Mouse (Mus musculus) cerebellum, adult 2 months (tissue): Measurements from ENCODE around the gene Usp22. TPM values are rescaled to one million over a fixed set of nuclear protein-coding genes. Genes with fewer than 3 reads are reported as not detected.

Experiments
- DNase-seq, 2 experiments: peaks; one replicate each; pipeline ENCODE4 v3.0.0; 2021
- H3K27ac ChIP-seq: fragments of 200-500 bp; 2 replicates; pipeline ENCODE4 v1.5.1; 2012; ENCODE audit warnings: low read length, control low read depth, inconsistent platforms; ENCODE audit not compliant: insufficient read depth
- H3K27me3 ChIP-seq: fragments of 200-500 bp; 2 replicates; pipeline ENCODE4 v1.6.1; 2012; ENCODE audit warnings: inconsistent platforms, mild to moderate bottlenecking, low read length, moderate library complexity; ENCODE audit not compliant: control insufficient read depth, insufficient read depth
- H3K4me1 ChIP-seq: fragments of 200-500 bp; 2 replicates; pipeline ENCODE4 v1.6.1; 2011; ENCODE audit warnings: low read length; ENCODE audit not compliant: control insufficient read depth, insufficient read depth
- H3K4me3 ChIP-seq: fragments of 200-500 bp; replicated peaks from 2 replicates; pipeline ENCODE3; 2011; ENCODE audit warnings: mild to moderate bottlenecking, low read depth, low read length, control low read depth; ENCODE audit not compliant: insufficient read depth
- CTCF ChIP-seq: fragments of 200-500 bp; IDR thresholded peaks from 2 replicates; pipeline ENCODE4 v1.5.1; 2011; ENCODE audit warnings: low read depth, mild to moderate bottlenecking, control low read depth, low read length, moderate library complexity, borderline replicate concordance; ENCODE audit not compliant: insufficient read depth
- POLR2A ChIP-seq: fragments of 200-500 bp; IDR thresholded peaks from 2 replicates; pipeline ENCODE4 v1.6.1; 2011; ENCODE audit warnings: low read length, control low read depth, borderline replicate concordance; ENCODE audit not compliant: insufficient read depth
- WGBS: fragments of 180-500 bp; shearing (Covaris S2); methylation state at CpG from one replicate; pipeline ENCODE4 v1.1.7; 2018; 5-methylcytosine and 5-hydroxymethylcytosine counted together
- polyA plus RNA-seq: library from polyadenylated mRNA; depleted of rRNA; stranded (reverse); fragments of >200 nt; gene quantifications from 2 replicates; pipeline ENCODE4 v1.2.3, GENCODE M21; 2012; rRNA removed

The Usp22 gene
- 142 and 148 TPM in 2 replicates for polyA plus RNA-seq

DNA sequence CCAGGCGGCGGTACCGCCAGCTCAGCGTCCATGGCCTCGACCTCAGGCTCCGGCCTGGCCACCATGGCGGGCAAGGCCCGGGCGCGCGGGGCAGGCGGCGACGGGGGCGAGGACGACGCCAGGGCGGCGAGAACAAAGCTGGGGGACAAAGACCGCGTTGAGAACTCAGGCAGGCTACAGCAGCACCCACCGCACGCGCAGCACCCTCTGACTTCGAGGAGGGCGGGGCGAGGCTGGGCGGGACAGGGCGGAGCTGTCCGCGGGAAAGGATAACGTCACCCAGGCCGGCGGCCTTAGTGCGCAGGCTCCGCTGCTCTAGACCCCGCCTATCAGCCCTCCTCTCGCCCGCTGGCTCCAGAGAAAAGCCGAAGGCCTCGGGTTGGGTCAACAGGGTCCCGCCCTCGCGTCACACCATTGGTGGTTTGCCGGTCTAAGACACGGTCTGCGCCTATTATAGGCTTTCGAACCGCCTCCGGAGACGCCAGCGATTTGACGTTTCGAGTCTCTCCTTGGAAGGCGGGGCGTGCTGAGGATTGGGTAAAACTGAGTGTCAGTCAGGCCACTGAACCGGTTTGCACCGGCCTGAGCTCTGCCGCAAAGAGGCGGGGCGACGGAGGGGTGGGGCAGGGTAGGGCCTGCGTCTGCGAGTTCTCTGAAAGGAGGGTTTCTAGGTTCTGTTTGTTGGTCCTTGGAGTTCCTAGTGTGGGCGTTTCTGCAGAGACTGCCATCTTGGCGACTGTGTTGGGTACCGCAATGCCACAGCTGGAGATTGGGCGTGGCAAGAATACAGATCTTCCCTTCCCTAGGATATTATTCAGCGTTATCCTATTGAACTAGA is at the start of gene Usp22:
Gene Usp22, minus strand, starts transcription at position 235 of the 838 bp plus-strand sequence.
- DNase-seq = peak; percentile 99 to 100
- peaks cover 3% of the 10 kb centered on the region; the same call in 1 of the 2 replicates for H3K4me1 ChIP-seq

DNA sequence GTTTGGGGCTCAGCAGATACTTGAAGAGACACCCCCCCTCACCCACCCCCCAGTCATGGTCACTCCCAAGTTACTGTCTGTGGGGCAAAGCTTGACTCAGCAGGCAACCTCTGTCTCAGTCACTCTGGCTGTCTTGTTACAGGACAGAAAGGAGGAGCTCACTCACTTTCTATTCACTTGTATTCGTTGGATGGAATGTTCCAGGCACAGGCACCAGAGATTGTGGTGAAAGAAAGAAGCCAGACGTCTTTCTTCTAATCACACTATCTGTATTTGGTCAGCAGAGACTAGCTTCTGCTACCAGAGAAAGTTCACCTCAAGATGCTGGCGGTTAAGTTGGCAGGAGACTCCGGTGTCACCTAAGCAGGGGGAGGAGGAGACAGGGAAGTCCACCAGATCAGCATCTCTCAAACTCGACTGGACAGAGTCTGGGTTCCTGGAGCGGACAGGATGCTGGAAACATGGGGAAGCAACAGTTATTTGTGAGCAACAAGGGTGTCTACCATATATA is 49.4 kb upstream of the Usp22 start:
- no peaks in the 10 kb centered on the region for H3K27me3 ChIP-seq
- peaks cover 44% of the 10 kb centered on the region for H3K4me1 ChIP-seq
- no peak overlapping the region for H3K4me3 ChIP-seq
- WGBS = 85% methylated on average over 6 of the region's 6 CpGs
- TF ChIP-seq POLR2A (no peak), CTCF (no peak)
- H3K27ac ChIP-seq = peak overlapping the region; percentile 94; the same call in 1 of the 2 replicates
- no peak for DNase-seq

More for the DNA sequence above, at the start of gene Usp22:
- Histone ChIP-seq H3K27me3 (no peaks in the 10 kb centered on the region), H3K27ac (peak within 1 kb of the TSS; percentile 88), H3K4me3 (peak within 1 kb of the TSS; percentile 86)
- TF ChIP-seq CTCF = no peak
- peak; percentile 96 for TF ChIP-seq POLR2A
- WGBS = under 1% methylated on average over 69 of the region's 69 CpGs

DNA sequence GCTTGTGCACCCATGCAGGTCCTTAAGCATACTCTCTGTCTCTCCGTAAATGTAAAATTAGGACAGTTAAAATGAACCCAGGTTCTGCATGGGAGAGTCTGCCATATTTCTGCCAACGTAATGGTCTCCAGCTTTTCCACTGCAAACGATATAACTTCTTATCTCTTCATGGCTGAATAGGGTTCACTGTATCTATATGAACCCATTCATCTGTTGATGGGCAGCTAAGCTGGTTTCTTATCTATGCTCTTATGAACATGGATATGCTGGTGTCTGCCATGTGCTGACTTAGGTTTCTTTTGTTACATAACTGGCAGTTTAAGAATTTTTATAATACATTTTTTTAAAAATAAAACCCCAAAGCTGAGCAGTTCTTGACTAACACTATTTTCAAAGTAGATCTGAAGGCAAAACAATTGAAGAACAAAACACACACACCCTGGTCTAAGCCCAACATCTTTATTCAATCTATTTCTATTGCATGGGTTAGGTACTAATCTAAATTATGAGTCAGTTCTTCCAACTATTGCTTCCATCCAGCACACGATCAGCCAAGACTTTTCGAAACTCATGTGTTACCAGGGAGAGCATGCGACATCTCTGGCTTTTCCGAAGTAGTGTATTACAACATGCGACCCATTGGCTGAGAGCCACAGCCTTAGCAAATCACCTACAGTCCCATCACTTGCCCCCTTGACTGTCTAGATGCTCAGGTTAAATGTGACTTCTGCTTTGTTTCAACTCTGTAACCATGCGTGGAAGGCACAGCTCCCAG is 48.3 kb upstream of the Usp22 start:
- DNase-seq = no peak
- Histone ChIP-seq H3K4me1 (peaks cover 38% of the 10 kb centered on the region), H3K4me3 (no peak overlapping the region), H3K27ac (no peak overlapping the region; the same call in 1 of the 2 replicates), H3K27me3 (no peaks in the 10 kb centered on the region)
- whole genome bisulfite sequencing = 93% methylated on average over 9 of the region's 9 CpGs
- TF ChIP-seq POLR2A (no peak), CTCF (no peak)

DNA sequence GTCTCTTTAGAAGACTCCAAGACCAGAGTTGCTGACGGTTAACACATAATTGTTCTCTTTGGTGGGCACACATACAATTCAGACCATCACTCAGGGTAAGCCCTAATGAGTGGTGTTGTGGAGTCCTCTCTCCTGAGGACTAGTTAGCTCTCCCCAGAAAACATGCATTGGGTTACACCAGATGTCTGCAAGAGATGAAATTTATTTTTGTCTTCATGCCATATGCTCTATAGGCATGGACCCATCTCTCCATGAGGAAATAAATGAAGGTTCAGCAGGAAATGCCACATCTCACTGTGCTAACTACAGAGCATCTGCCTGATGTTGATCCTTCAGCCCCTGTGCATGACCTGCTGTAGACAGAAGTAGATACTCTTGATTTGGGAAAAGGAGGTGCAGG is 47.2 kb upstream of the Usp22 start:
- no peak for DNase-seq
- Histone ChIP-seq H3K4me3 (no peak overlapping the region), H3K27me3 (no peaks in the 10 kb centered on the region), H3K4me1 (peaks cover 30% of the 10 kb centered on the region), H3K27ac (no peak overlapping the region)
- TF ChIP-seq CTCF (no peak), POLR2A (no peak)
- 82% methylated on average over 1 of the region's 1 CpGs for WGBS

DNA sequence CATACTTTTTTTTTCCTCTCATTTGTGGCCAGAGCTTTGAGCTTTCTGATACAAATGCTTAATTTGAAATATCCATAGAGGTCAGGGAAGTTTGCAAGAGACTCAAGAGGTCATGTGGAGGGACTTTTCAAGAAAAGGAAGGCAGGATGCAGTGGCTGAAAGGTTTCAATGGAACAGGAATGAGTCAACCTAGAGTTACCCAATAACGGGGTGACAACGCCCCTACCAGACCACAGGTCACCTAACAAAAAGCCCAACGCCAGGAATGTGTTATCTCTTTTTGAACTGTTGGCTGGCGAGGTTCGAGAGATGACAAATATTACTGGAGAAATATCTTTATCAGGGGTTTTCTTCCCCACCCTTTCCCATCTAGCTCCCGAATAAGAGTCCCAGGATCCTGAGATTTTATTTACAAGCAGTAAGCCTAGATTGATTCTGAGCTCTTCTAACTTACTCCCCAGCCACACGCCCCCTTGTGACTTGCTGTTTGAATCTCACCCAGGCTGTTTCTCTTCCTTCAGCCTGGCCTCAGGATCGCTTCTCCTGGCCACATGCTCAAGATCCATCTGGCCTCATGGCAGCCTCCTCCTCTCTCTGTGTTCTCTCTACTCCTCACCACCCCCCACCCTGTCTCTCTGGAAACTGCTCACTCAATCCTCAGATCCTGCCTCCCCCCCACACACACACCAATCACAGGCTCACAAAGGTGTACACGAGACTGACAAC is 45.5 kb upstream of the Usp22 start:
- WGBS = 52% methylated on average over 9 of the region's 9 CpGs
- peaks cover 18% of the 10 kb centered on the region for H3K4me1 ChIP-seq
- TF ChIP-seq CTCF (peak; percentile 33; the same call in 1 of the 2 replicates), POLR2A (no peak)
- no peak overlapping the region for H3K4me3 ChIP-seq
- DNase-seq = peak; percentile 36 to 64
- no peak overlapping the region for H3K27ac ChIP-seq
- no peaks in the 10 kb centered on the region for H3K27me3 ChIP-seq

DNA sequence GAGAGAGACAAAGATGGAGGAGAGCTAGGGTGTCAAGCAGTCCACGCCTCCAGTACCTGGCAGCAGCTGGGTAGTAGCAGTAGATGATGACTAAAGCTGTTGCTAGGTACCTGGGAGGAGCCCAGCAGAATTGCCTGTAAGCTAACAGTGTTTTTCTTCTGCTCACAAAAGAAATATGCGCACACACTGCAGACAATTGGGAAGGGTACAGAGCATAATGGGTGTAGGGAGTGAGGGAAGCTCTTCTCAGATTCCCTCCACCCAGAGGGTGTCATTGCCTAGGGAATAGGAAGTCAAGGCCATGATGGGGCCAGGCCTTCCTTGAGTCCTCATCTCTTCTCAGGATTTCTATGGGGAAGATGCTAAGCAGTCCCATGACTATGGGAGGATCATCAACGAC is 41.1 kb upstream of the Usp22 start:
- 91% methylated on average over 3 of the region's 3 CpGs for WGBS
- no peak overlapping the region for H3K27ac ChIP-seq
- no peak for DNase-seq
- no peak overlapping the region for H3K4me3 ChIP-seq
- H3K4me1 ChIP-seq = peaks cover 7% of the 10 kb centered on the region
- no peak for TF ChIP-seq CTCF
- TF ChIP-seq POLR2A = no peak
- no peaks in the 10 kb centered on the region for H3K27me3 ChIP-seq

DNA sequence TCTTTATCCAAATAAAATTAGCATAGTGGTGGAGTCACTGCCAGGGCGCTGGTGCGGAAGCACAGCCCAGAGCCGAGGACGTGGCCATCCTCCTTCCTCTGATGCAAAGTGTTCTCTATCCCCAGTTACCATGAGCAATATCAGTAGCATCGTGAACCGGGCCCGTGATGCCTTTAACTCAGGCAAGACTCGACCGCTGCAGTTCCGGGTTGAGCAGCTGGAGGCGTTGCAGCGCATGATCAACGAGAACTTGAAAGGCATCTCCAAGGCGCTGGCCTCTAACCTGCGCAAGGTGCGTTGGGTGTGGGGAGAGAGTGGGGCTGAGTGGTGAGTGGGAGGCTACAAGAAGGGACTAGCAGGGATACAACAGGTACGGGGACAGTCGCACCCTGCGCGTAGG is 37.2 kb upstream of the Usp22 start:
- DNase-seq = no peak
- TF ChIP-seq POLR2A (no peak), CTCF (peak; percentile 32; the same call in 1 of the 2 replicates)
- no peak overlapping the region for H3K4me3 ChIP-seq
- 38% methylated on average over 20 of the region's 20 CpGs for WGBS
- no peak overlapping the region for H3K27ac ChIP-seq
- H3K4me1 ChIP-seq = peaks cover 5% of the 10 kb centered on the region
- H3K27me3 ChIP-seq = no peaks in the 10 kb centered on the region
